Mouse (Mus musculus) MEL (cell line): Measurements from ENCODE around the gene Syce3. TPM values are rescaled to one million over a fixed set of nuclear protein-coding genes. Genes with fewer than 3 reads are reported as not detected.

ENCODE experiments used
- DNase-seq: peaks from one replicate; pipeline ENCODE4 v3.0.0; 2011; ENCODE audit warnings: low read depth, low spot score
- H3K27ac ChIP-seq: 2 replicates; pipeline ENCODE4 v1.5.1; 2012; ENCODE audit warnings: low read depth, mild to moderate bottlenecking, control low read depth, low read length, moderate library complexity; ENCODE audit not compliant: control insufficient read depth
- H3K27me3 ChIP-seq, 2 experiments: fragments of 150-350 bp in 1 of 2; sonication (generic) in 1 of 2; 2 replicates each; pipeline ENCODE4 v1.6.1; 2012; ENCODE audit warnings: low read length in 2 of 2, mild to moderate bottlenecking in 2 of 2, improper control_type of control experiment in 1 of 2, moderate library complexity in 1 of 2; ENCODE audit not compliant: insufficient read depth in 2 of 2, control insufficient read depth in 1 of 2
- H3K36me3 ChIP-seq, 2 experiments: 2 replicates each; pipeline ENCODE4 v1.6.1; 2012 to 2014; ENCODE audit warnings: low read length in 2 of 2, improper control_type of control experiment in 1 of 2, inconsistent platforms in 1 of 2, mild to moderate bottlenecking in 1 of 2; ENCODE audit not compliant: insufficient read depth in 2 of 2, control insufficient read depth in 1 of 2
- H3K4me1 ChIP-seq, 2 experiments: fragments of 150-350 bp in 1 of 2; sonication (generic) in 1 of 2; 2 replicates each; pipeline ENCODE4 v1.6.1; 2012; ENCODE audit warnings: low read length in 2 of 2, improper control_type of control experiment in 1 of 2, mild to moderate bottlenecking in 1 of 2; ENCODE audit not compliant: insufficient read depth in 2 of 2, control insufficient read depth in 1 of 2
- H3K4me3 ChIP-seq, 2 experiments: fragments of 150-350 bp in 1 of 2; sonication (generic) in 1 of 2; 2 replicates each; pipeline ENCODE4 v1.5.1; 2012; ENCODE audit warnings: low read depth in 2 of 2, low read length in 2 of 2, mild to moderate bottlenecking in 2 of 2, moderate library complexity in 2 of 2, control low read depth in 1 of 2, improper control_type of control experiment in 1 of 2; ENCODE audit not compliant: control insufficient read depth in 1 of 2, insufficient read depth in 1 of 2
- H3K79me2 ChIP-seq: 2 replicates; pipeline ENCODE4 v1.6.1; 2012; ENCODE audit warnings: mild to moderate bottlenecking, low read length, moderate library complexity; ENCODE audit not compliant: control insufficient read depth, poor library complexity, insufficient read depth
- H3K9ac ChIP-seq: 2 replicates; pipeline ENCODE4 v1.6.1; 2012; ENCODE audit warnings: low read depth, mild to moderate bottlenecking, control low read depth, low read length, moderate library complexity; ENCODE audit not compliant: control insufficient read depth, poor library complexity, severe bottlenecking
- H3K9me3 ChIP-seq: fragments of 150-350 bp; sonication (generic); replicated peaks from 2 replicates; pipeline ENCODE4 v1.6.1; 2012; ENCODE audit warnings: mild to moderate bottlenecking, low read length, improper control_type of control experiment, moderate library complexity; ENCODE audit not compliant: insufficient read depth
- CHD1 ChIP-seq: IDR thresholded peaks from 2 replicates; pipeline ENCODE4 v1.6.1; 2012; ENCODE audit warnings: low read depth, mild to moderate bottlenecking, inconsistent platforms, low read length, improper control_type of control experiment
- E2F4 ChIP-seq: IDR thresholded peaks from 2 replicates; pipeline ENCODE4 v1.6.1; 2011; ENCODE audit warnings: low read depth, low read length, improper control_type of control experiment, borderline replicate concordance
- ELF1 ChIP-seq: IDR thresholded peaks from 2 replicates; pipeline ENCODE4 v1.6.1; 2014; ENCODE audit warnings: low read depth, mild to moderate bottlenecking, inconsistent platforms, low read length, improper control_type of control experiment, moderate library complexity
- EP300 ChIP-seq, 2 experiments: IDR thresholded peaks; 2 replicates each; pipeline ENCODE4 v1.6.1; 2011; ENCODE audit warnings: improper control_type of control experiment in 2 of 2, low read length in 2 of 2, low read depth in 1 of 2, mild to moderate bottlenecking in 1 of 2
- ETS1 ChIP-seq: IDR thresholded peaks from 2 replicates; pipeline ENCODE4 v1.6.1; 2012; ENCODE audit warnings: low read depth, mild to moderate bottlenecking, inconsistent platforms, low read length, improper control_type of control experiment, moderate library complexity
- GABPA ChIP-seq: IDR thresholded peaks from 2 replicates; pipeline ENCODE4 v1.6.1; 2012; ENCODE audit warnings: low read depth, mild to moderate bottlenecking, inconsistent platforms, low read length, improper control_type of control experiment, moderate library complexity
- GATA1 ChIP-seq: IDR thresholded peaks from 2 replicates; pipeline ENCODE4 v1.6.1; 2011; ENCODE audit warnings: low read depth, low read length, improper control_type of control experiment
- HCFC1 ChIP-seq: IDR thresholded peaks from 2 replicates; pipeline ENCODE4 v1.6.1; 2012; ENCODE audit warnings: low read depth, mild to moderate bottlenecking, inconsistent platforms, low read length, improper control_type of control experiment, moderate library complexity
- JUND ChIP-seq: IDR thresholded peaks from 2 replicates; pipeline ENCODE4 v1.6.1; 2011; ENCODE audit warnings: low read depth, mild to moderate bottlenecking, improper control_type of control experiment, low read length
- KAT2A ChIP-seq: conservative IDR thresholded peaks from 2 replicates; pipeline ENCODE4 v1.6.1; 2012; ENCODE audit warnings: low read depth, low read length, improper control_type of control experiment, inconsistent platforms
- MAFK ChIP-seq: IDR thresholded peaks from 2 replicates; pipeline ENCODE4 v1.6.1; 2011; ENCODE audit warnings: low read depth, mild to moderate bottlenecking, low read length, improper control_type of control experiment, borderline replicate concordance
- NELFE ChIP-seq: IDR thresholded peaks from 2 replicates; pipeline ENCODE4 v1.6.1; 2011; ENCODE audit warnings: low read depth, low read length, improper control_type of control experiment
- NRF1 ChIP-seq: IDR thresholded peaks from 2 replicates; pipeline ENCODE4 v1.6.1; 2014; ENCODE audit warnings: low read depth, mild to moderate bottlenecking, inconsistent platforms, low read length, improper control_type of control experiment, moderate library complexity; ENCODE audit not compliant: poor library complexity, insufficient read depth, severe bottlenecking
- POLR2A ChIP-seq, 2 experiments: IDR thresholded peaks; 2 replicates each; pipeline ENCODE4 v1.6.1; 2011 to 2012; ENCODE audit warnings: low read length in 2 of 2, mild to moderate bottlenecking in 2 of 2, control low read depth in 1 of 2, improper control_type of control experiment in 1 of 2, low read depth in 1 of 2, moderate library complexity in 1 of 2; ENCODE audit not compliant: control insufficient read depth in 1 of 2, insufficient read depth in 1 of 2, poor library complexity in 1 of 2
- RCOR1 ChIP-seq: IDR thresholded peaks from 2 replicates; pipeline ENCODE4 v1.6.1; 2012; ENCODE audit warnings: low read depth, mild to moderate bottlenecking, inconsistent platforms, low read length, improper control_type of control experiment
- SIN3A ChIP-seq: IDR thresholded peaks from 2 replicates; pipeline ENCODE4 v1.6.1; 2012; ENCODE audit warnings: low read length, improper control_type of control experiment, inconsistent platforms
- TAL1 ChIP-seq: IDR thresholded peaks from 2 replicates; pipeline ENCODE4 v1.6.1; 2012; ENCODE audit warnings: mild to moderate bottlenecking, inconsistent platforms, low read length, moderate library complexity, mixed read lengths
- USF1 ChIP-seq: IDR thresholded peaks from 2 replicates; pipeline ENCODE4 v1.6.1; 2014; ENCODE audit warnings: low read depth, mild to moderate bottlenecking, inconsistent platforms, low read length, improper control_type of control experiment, moderate library complexity
- USF2 ChIP-seq, 2 experiments: IDR thresholded peaks; 2 replicates each; pipeline ENCODE4 v1.6.1; 2011 to 2012; ENCODE audit warnings: improper control_type of control experiment in 2 of 2, low read length in 2 of 2, borderline replicate concordance in 1 of 2, inconsistent platforms in 1 of 2, low read depth in 1 of 2, mild to moderate bottlenecking in 1 of 2; ENCODE audit not compliant: insufficient read depth in 1 of 2
- ZMIZ1 ChIP-seq: IDR thresholded peaks from 2 replicates; pipeline ENCODE4 v1.6.1; 2012; ENCODE audit warnings: low read depth, mild to moderate bottlenecking, inconsistent platforms, low read length, improper control_type of control experiment, moderate library complexity
- polyA plus RNA-seq, 2 experiments: library from polyadenylated mRNA; stranded (reverse) in 1 of 2; unstranded in 1 of 2; fragments of >175 nt in 1 of 2; fragments of >200 nt in 1 of 2; gene quantifications; 2 replicates each; pipeline versions ENCODE4 v1.2.1 to v1.2.4; 2012; ENCODE audit warnings: low replicate concordance in 2 of 2, low read depth in 1 of 2; ENCODE audit not compliant: insufficient read length in 2 of 2, insufficient read depth in 1 of 2, missing spikeins in 1 of 2
- total RNA-seq: library from RNA; depleted of rRNA; stranded (reverse); fragments of 300-350 nt; gene quantifications from 2 replicates; pipeline ENCODE4 v1.2.3, GENCODE M21; 2012

Gene Syce3
- total and polyA plus RNA-seq, 3 experiments = 1.4 to 1.5 TPM; not detected in 1

GRCm38 (mm10) chr15:89355241-89356187 lies 54.8 kb downstream of the Syce3 start, which contains the start of the genes Lmf2 and Ncaph2 (continued):
- TF ChIP-seq NRF1 = no peak
- TF ChIP-seq ZMIZ1 = peak; percentile 19
- TF ChIP-seq USF2 (IDR thresholded peaks at IDR 0.05; ENCODE audit: borderline replicate concordance in 1 of 2, insufficient read depth in 1 of 2, low read depth in 1 of 2, low read length in 2 of 2) = no peak

- DNase-seq = no peak
- H3K27ac ChIP-seq = no peak overlapping the region
These were observed 55.8 kb downstream of the Syce3 start for GRCm38 (mm10) chr15:89354455-89354854.

GRCm38 (mm10) chr15:89353837-89354236 lies 56.5 kb downstream of the Syce3 start:
- H3K27me3 ChIP-seq = no peaks in the 10 kb centered on the region
- peaks cover 38% of the 10 kb centered on the region for H3K79me2 ChIP-seq
- TF ChIP-seq GABPA (no peak), RCOR1 (no peak), POLR2A (IDR thresholded peaks at IDR 0.05; ENCODE audit: control insufficient read depth in 1 of 2, insufficient read depth in 1 of 2, low read depth in 1 of 2, low read length in 2 of 2, poor library complexity in 1 of 2) (no peak), GATA1 (no peak), JUND (no peak), USF2 (IDR thresholded peaks at IDR 0.05; ENCODE audit: borderline replicate concordance in 1 of 2, insufficient read depth in 1 of 2, low read depth in 1 of 2, low read length in 2 of 2) (no peak), HCFC1 (no peak), USF1 (no peak), NELFE (no peak), TAL1 (no peak), CHD1 (no peak), EP300 (IDR thresholded peaks at IDR 0.05; ENCODE audit: low read depth in 1 of 2, low read length in 2 of 2) (no peak), ELF1 (no peak), E2F4 (no peak)
- H3K36me3 ChIP-seq = peaks cover 0 to 21% of the 10 kb centered on the region in 2 experiments; a peak in 3 of 4 replicates
- H3K27ac ChIP-seq = no peak overlapping the region
- no peak for DNase-seq
- H3K9ac ChIP-seq = no peak overlapping the region
- H3K4me1 ChIP-seq = peaks cover 15 to 16% of the 10 kb centered on the region in 2 experiments
- H3K4me3 ChIP-seq = no peak overlapping the region
- no peaks in the 10 kb centered on the region for H3K9me3 ChIP-seq

More at GRCm38 (mm10) chr15:89354455-89354854, 55.8 kb downstream of the Syce3 start:
- H3K36me3 ChIP-seq = peaks cover 0 to 27% of the 10 kb centered on the region in 2 experiments
- H3K9me3 ChIP-seq = no peaks in the 10 kb centered on the region
- peak overlapping the region; percentile 90 for H3K9ac ChIP-seq
- H3K4me1 ChIP-seq = peaks cover 21% of the 10 kb centered on the region in 2 experiments
- TF ChIP-seq RCOR1 (no peak), SIN3A (no peak), KAT2A (no peak), ETS1 (no peak), MAFK (no peak)
- peaks cover 43% of the 10 kb centered on the region for H3K79me2 ChIP-seq
- no peaks in the 10 kb centered on the region for H3K27me3 ChIP-seq
- peak overlapping the region; percentile 91 for H3K4me3 ChIP-seq
